Mouse (Mus musculus) megakaryocyte, embryonic 14.5 days (primary cell): ENCODE results near the gene Eif4h. TPM values are rescaled to one million over a fixed set of nuclear protein-coding genes. Genes with fewer than 3 reads are reported as not detected.
A peak's percentile ranks its signal among the peaks of the same experiment; 100 is the strongest.

ENCODE experiments used
- H3K27me3 ChIP-seq: replicated peaks from 2 replicates; pipeline ENCODE3; 2012; ENCODE audit warnings: inconsistent platforms
- H3K36me3 ChIP-seq: replicated peaks from 2 replicates; pipeline ENCODE3; 2012; ENCODE audit warnings: low read length, inconsistent platforms, mixed read lengths
- H3K4me1 ChIP-seq: 2 replicates; pipeline ENCODE4 v1.6.1; 2012; ENCODE audit warnings: inconsistent platforms
- H3K4me3 ChIP-seq: replicated peaks from 2 replicates; pipeline ENCODE3; 2012; ENCODE audit warnings: moderate library complexity, mild to moderate bottlenecking, inconsistent platforms
- H3K9me3 ChIP-seq: 2 replicates; pipeline ENCODE4 v1.6.1; 2012; ENCODE audit warnings: inconsistent platforms
- FLI1 ChIP-seq: IDR thresholded peaks from 2 replicates; pipeline ENCODE4 v1.6.1; 2012; ENCODE audit warnings: low read length, inconsistent platforms, mixed read lengths
- GATA1 ChIP-seq: IDR thresholded peaks from 3 replicates; pipeline ENCODE4 v1.6.1; 2012; ENCODE audit warnings: mixed read lengths, low read length, inconsistent platforms, borderline replicate concordance
- polyA plus RNA-seq: library from polyadenylated mRNA; stranded (reverse); fragments of >175 nt; gene quantifications from 2 replicates; pipeline ENCODE4 v1.2.3, GENCODE M21; 2012; ENCODE audit warnings: low replicate concordance; ENCODE audit not compliant: insufficient read depth

The Eif4h gene
- polyA plus RNA-seq, 1 experiment = 156 TPM

DNA sequence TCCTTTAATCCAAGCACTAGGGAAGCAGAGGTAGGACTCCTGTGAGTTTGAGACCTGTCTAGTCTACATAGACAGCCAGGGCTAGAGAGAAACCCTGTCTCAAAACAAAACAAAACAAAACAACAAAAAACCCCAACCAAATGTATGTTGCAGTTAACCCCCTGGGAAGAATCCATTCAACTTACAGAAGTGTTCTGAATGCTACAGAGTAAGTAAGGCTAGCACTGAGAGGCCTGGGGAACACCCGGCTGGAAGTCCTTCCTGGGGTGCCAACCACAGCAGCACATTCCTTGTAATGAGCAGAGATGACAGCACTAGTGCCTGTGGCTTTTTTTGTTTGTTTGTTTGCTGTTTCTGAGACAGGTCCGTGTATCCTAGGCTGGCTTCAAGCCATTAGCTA lies 6.4 kb downstream of the Eif4h start:
- peaks cover 78% of the 10 kb centered on the region for H3K36me3 ChIP-seq
- no peak for TF ChIP-seq FLI1
- no peak for TF ChIP-seq GATA1
- no peaks in the 10 kb centered on the region for H3K9me3 ChIP-seq
- no peak overlapping the region for H3K4me3 ChIP-seq
- H3K4me1 ChIP-seq = peaks cover 79% of the 10 kb centered on the region
- no peaks in the 10 kb centered on the region for H3K27me3 ChIP-seq

DNA sequence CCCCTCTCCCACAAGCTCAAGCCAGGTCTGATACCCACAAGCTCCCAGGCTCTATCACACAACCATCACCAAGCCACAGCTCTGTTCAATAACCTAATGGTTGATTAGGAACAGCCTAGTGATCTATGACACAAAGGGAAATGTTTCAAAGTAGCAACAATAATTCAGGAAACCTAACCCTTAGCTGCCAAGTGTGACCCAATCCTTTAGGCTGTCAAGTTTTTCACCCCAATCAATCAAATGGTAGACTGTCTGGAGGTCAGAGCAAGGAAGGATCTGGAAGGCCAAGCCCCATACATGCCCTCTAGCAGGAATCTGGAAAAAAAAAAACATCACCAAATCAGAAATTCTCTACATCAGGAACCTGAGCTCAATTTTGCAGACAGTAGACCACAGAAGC lies 8.5 kb downstream of the Eif4h start:
- H3K4me1 ChIP-seq = peaks cover 86% of the 10 kb centered on the region
- peaks cover 84% of the 10 kb centered on the region for H3K36me3 ChIP-seq
- no peaks in the 10 kb centered on the region for H3K9me3 ChIP-seq
- TF ChIP-seq FLI1 (no peak), GATA1 (no peak)
- H3K27me3 ChIP-seq = no peaks in the 10 kb centered on the region
- H3K4me3 ChIP-seq = no peak overlapping the region

DNA sequence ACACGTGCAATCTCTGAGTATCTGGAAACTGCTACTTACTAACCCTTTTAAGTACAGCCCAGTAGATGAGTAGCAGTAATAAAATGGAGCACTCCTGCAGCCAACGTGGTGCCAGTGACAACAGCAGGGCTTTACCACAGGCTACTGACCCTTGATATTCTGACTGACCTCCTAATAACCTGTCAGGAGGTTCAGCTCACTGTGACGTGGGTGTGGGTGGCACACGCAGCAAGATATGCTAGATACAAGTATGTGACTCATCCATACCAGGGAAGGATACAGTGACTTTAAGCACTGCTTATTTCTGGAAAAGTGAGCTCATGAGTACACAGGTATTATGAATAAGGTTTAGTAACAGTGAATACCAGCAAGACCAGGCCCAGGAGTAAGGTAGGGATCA lies 9.8 kb downstream of the Eif4h start:
- peaks cover 86% of the 10 kb centered on the region for H3K36me3 ChIP-seq
- no peak for TF ChIP-seq GATA1
- TF ChIP-seq FLI1 = no peak
- no peaks in the 10 kb centered on the region for H3K9me3 ChIP-seq
- H3K27me3 ChIP-seq = no peaks in the 10 kb centered on the region
- H3K4me1 ChIP-seq = peaks cover 90% of the 10 kb centered on the region
- no peak overlapping the region for H3K4me3 ChIP-seq

DNA sequence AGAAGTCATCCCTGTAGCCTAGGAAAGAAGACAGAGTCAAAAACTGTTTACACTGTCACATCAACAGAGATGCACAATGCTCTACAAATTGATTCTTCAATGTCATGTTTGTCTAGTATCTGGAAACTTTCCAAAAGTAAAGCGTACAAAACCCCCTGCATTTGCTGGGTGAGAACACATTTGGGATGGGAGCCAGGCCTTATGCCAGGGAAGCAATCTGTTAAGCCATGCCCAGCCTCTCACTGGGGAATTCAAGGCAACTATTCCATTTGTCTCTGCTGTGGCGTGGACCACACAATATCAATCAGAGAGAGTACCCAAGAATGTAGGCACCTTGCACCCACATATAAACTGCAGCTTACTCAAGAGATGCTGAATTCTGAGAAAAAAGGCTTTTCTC lies 17.2 kb downstream of the Eif4h start:
- H3K27me3 ChIP-seq = no peaks in the 10 kb centered on the region
- no peak overlapping the region for H3K4me3 ChIP-seq
- H3K4me1 ChIP-seq = peaks cover 64% of the 10 kb centered on the region
- TF ChIP-seq FLI1 (no peak), GATA1 (no peak)
- H3K36me3 ChIP-seq = peaks cover 100% of the 10 kb centered on the region
- H3K9me3 ChIP-seq = no peaks in the 10 kb centered on the region

DNA sequence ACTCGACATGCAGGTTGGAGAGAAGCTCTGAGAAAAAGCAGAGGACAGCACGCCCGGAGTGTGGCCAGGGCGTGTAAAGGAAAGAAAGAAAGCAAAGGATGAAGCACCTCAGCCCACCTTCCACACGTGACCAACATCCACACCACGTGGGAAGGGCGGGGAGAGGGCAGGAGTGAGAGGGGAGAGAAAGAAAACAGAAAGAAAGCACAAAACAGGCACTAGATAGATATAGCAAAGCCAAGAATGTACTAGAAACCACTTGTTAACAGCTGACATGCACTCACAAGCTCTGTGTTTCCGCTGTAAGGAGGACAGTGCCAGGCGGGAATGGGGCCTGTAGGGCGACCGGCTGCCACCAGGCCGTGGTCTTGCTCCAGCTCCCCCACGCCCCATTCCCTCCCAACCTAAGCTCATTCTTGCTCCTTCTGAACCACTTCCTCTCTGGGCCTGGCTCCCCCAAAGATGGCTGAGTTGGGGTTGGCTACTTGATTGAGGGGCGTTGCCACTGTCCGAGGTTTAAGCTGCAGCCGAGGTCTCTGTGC lies 18.1 kb downstream of the Eif4h start:
- H3K36me3 ChIP-seq = peaks cover 95% of the 10 kb centered on the region
- TF ChIP-seq FLI1 = no peak
- TF ChIP-seq GATA1 = no peak
- no peaks in the 10 kb centered on the region for H3K27me3 ChIP-seq
- H3K4me3 ChIP-seq = no peak overlapping the region
- peaks cover 64% of the 10 kb centered on the region for H3K4me1 ChIP-seq
- no peaks in the 10 kb centered on the region for H3K9me3 ChIP-seq

DNA sequence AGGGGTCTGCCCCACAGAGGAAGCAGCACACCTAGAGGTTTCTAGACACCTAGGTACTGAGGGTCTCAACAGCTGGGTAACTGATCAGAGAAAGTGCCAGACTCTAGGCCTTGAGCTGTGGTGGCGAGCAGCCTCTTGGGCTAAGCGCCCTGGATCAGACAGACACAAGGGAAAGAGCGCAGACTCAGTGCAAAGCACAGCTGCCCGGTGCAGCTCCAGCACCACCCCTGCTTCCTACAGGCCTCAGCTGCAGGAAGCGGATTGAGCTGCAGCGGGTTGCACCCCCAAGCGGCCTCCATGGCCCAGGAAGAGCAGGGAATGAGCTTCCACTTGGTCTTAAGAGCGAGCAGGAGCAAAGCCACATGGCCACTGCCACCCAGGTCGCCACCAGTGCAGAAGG lies 18.8 kb downstream of the Eif4h start:
- H3K4me3 ChIP-seq = no peak overlapping the region
- TF ChIP-seq GATA1 = no peak
- TF ChIP-seq FLI1 = no peak
- H3K36me3 ChIP-seq = peaks cover 93% of the 10 kb centered on the region
- H3K27me3 ChIP-seq = no peaks in the 10 kb centered on the region
- peaks cover 62% of the 10 kb centered on the region for H3K4me1 ChIP-seq
- no peaks in the 10 kb centered on the region for H3K9me3 ChIP-seq

DNA sequence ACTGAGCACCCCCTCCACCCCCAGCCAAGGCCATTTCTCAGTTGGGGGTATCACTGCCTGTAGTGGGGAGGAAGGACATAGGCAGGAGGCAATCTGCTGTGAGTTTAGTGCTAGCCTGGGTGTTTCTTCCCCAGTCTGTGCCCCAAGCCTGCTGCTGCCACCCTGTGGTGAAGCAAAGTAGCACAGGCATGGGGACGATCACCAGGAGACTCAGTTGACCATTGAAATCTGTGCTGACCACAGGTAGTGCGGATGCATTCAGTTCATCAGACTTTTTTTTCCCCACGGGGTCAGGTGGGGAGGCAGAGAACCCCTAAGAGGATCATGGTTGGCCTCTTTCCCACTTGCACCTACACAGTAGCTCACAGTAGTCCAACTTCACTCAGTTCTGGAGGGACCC lies 22.2 kb downstream of the Eif4h start:
- H3K27me3 ChIP-seq = no peaks in the 10 kb centered on the region
- no peak overlapping the region for H3K4me3 ChIP-seq
- peaks cover 69% of the 10 kb centered on the region for H3K4me1 ChIP-seq
- H3K9me3 ChIP-seq = no peaks in the 10 kb centered on the region
- TF ChIP-seq GATA1 (no peak), FLI1 (no peak)
- peaks cover 78% of the 10 kb centered on the region for H3K36me3 ChIP-seq

DNA sequence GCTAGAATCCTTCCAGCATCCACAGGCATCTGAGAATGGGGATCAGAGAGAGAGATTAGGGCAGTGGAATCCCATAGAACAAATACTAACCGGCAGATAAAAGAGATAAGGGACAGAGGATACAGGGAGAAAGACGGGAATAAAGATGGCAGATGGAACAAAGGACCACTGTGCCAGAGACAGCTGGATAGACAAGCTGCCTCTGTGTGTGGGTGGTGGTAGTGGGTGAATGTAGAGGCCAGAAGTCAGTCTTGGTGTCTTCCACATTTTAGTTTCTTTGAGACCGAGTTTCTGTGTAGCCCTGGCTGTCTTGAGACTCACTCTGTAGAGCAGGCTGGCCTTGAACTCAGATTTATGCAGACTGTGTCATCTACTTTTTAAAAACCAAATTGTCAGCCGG lies 23.5 kb downstream of the Eif4h start:
- TF ChIP-seq FLI1 (no peak), GATA1 (no peak)
- Histone ChIP-seq H3K9me3 (no peaks in the 10 kb centered on the region), H3K36me3 (peaks cover 66% of the 10 kb centered on the region), H3K4me1 (peaks cover 69% of the 10 kb centered on the region), H3K27me3 (no peaks in the 10 kb centered on the region), H3K4me3 (peak overlapping the region; percentile 89)

DNA sequence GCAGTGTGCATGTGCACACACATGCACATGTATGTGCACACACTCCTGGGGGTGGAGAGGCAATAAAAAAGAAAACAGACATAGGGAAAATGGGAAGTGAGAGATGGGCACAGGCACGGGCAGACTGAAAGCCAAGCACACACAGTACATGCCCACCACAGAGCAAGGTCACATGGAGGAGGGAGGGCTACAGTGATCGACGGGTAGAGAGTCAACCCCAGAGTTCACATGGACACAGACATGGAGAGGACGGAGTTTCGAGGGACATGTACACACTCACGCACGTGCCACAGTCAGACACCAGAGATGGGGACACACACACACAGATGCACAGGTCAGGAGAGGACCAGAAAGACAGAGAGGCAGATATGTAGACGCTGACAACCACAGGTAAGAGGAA lies 23.9 kb downstream of the Eif4h start:
- TF ChIP-seq FLI1 (no peak), GATA1 (no peak)
- H3K27me3 ChIP-seq = no peaks in the 10 kb centered on the region
- peak overlapping the region; percentile 89 for H3K4me3 ChIP-seq
- no peaks in the 10 kb centered on the region for H3K9me3 ChIP-seq
- peaks cover 66% of the 10 kb centered on the region for H3K4me1 ChIP-seq
- H3K36me3 ChIP-seq = peaks cover 62% of the 10 kb centered on the region

DNA sequence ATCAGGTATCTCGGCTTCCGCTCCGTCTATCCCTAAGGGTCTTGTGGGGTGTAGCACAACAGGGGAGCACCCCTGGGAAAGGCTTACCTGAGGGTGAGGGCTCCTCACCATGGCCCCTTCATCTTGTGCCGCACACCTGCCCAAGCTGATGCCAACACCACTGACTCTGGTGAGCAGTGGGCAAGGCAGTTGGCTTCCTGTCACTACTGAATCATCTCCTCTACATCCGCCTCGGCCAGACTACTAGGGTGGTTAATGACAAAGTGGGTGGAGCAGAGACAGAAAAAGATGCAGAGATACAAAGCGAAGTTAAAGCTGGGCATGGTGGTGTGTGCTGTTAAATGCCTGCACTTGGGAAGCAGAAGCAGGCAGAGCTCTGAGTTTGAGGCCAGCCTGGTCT lies 24.5 kb downstream of the Eif4h start, which contains the start of gene Lat2:
Gene Lat2 (minus strand): TSS at position 224 of the 400 bp plus-strand sequence.
- no peaks in the 10 kb centered on the region for H3K27me3 ChIP-seq
- TF ChIP-seq GATA1 = no peak
- peaks cover 66% of the 10 kb centered on the region for H3K4me1 ChIP-seq
- H3K4me3 ChIP-seq = peak within 1 kb of the TSS; percentile 89
- H3K36me3 ChIP-seq = peaks cover 60% of the 10 kb centered on the region
- H3K9me3 ChIP-seq = no peaks in the 10 kb centered on the region

DNA sequence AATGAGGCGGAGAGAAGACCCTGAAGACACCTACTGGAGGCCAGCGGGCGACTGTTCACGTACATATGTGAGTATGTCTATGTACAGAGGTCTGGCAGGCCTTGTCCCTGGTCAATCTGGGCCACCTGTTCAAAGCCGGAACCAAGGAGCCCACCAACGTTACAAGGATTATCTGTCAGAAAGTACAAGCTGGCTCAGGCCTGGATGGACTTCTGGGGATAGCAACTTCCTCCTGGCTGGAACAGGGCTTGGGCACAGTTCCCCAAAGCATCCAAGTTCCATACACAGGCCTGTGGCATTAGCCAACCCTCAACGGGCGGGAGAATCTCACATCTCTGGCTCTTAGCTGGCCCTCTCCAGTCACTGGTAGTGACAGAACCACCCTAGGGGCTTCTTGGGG lies 25.0 kb downstream of the Eif4h start:
- Histone ChIP-seq H3K9me3 (no peaks in the 10 kb centered on the region), H3K36me3 (peaks cover 57% of the 10 kb centered on the region), H3K27me3 (no peaks in the 10 kb centered on the region), H3K4me3 (peak overlapping the region; percentile 89), H3K4me1 (peaks cover 69% of the 10 kb centered on the region)
- TF ChIP-seq FLI1 (no peak), GATA1 (no peak)
